Mouse (Mus musculus): ENCODE data around the gene Bag3. TPM values are rescaled to one million over a fixed set of nuclear protein-coding genes. Genes with fewer than 3 reads are reported as not detected.

Bag3 gene
- polyA plus RNA-seq, 1 experiment, result 68.3 TPM

- Histone ChIP-seq H3ac (ENCODE audit: control insufficient read depth, insufficient read length) (no peak overlapping the region), H3K4me2 (ENCODE audit: low read depth) (peak overlapping the region; percentile 93), H3K36me3 (ENCODE audit: control insufficient read depth, insufficient read depth) (no peaks in the 10 kb centered on the region), H3K79me2 (ENCODE audit: control insufficient read depth, insufficient read depth) (peaks cover 98% of the 10 kb centered on the region), H3K4me3 (no peak overlapping the region), H3K27me3 (ENCODE audit: control insufficient read depth, insufficient read depth, insufficient read length) (no peaks in the 10 kb centered on the region)
- TF ChIP-seq USF1 (IDR thresholded peaks at IDR 0.05; ENCODE audit: low read depth) (no peak), POLR2AphosphoS2 (IDR thresholded peaks at IDR 0.05; ENCODE audit: insufficient read length, low read depth) (no peak), POLR2A (IDR thresholded peaks at IDR 0.05; ENCODE audit: insufficient read length, low read depth) (no peak)
These were observed 5.7 kb downstream of the Bag3 start for GRCm38 (mm10) chr7:128529126-128529525.

GRCm38 (mm10) chr7:128529574-128530051 lies 6.2 kb downstream of the Bag3 start:
- Histone ChIP-seq H3K4me2 (ENCODE audit: low read depth) (peak overlapping the region; percentile 93), H3K79me2 (ENCODE audit: control insufficient read depth, insufficient read depth) (peaks cover 98% of the 10 kb centered on the region), H3K4me3 (no peak overlapping the region), H3K36me3 (ENCODE audit: control insufficient read depth, insufficient read depth) (no peaks in the 10 kb centered on the region), H3ac (ENCODE audit: control insufficient read depth, insufficient read length) (no peak overlapping the region), H3K27me3 (ENCODE audit: control insufficient read depth, insufficient read depth, insufficient read length) (no peaks in the 10 kb centered on the region)
- no peak for TF ChIP-seq POLR2AphosphoS2 (IDR thresholded peaks at IDR 0.05; ENCODE audit: insufficient read length, low read depth)
- no peak for TF ChIP-seq TCF3 (IDR thresholded peaks at IDR 0.05; ENCODE audit: insufficient read length, low read depth)
- TF ChIP-seq TCF12 (IDR thresholded peaks at IDR 0.05; ENCODE audit: insufficient read depth, poor library complexity, severe bottlenecking), result no peak
- TF ChIP-seq MYOD1 (IDR thresholded peaks at IDR 0.05; ENCODE audit: control insufficient read depth in 1 of 3, insufficient read length in 2 of 3, low read depth in 2 of 3), result peak in 1 of 3 experiments; percentile 44
- TF ChIP-seq MYOG (IDR thresholded peaks at IDR 0.05; ENCODE audit: control insufficient read depth in 1 of 3, insufficient read depth in 1 of 3, insufficient read length in 2 of 3, low read depth in 2 of 3), result peak in 1 of 3 experiments; percentile 47
- peak; percentile 15 for TF ChIP-seq USF1 (IDR thresholded peaks at IDR 0.05; ENCODE audit: low read depth)

GRCm38 (mm10) chr7:128531031-128531430 lies 7.6 kb downstream of the Bag3 start:
- no peak overlapping the region for H3K4me3 ChIP-seq
- H3K79me2 ChIP-seq (ENCODE audit: control insufficient read depth, insufficient read depth), result peaks cover 98% of the 10 kb centered on the region
- H3K4me2 ChIP-seq (ENCODE audit: low read depth), result peak overlapping the region; percentile 93

GRCm38 (mm10) chr7:128531929-128532328 lies 8.5 kb downstream of the Bag3 start:
- no peak overlapping the region for H3K4me3 ChIP-seq
- H3K79me2 ChIP-seq (ENCODE audit: control insufficient read depth, insufficient read depth), result peaks cover 98% of the 10 kb centered on the region
- TF ChIP-seq USF1 (IDR thresholded peaks at IDR 0.05; ENCODE audit: low read depth) (no peak), MYOD1 (IDR thresholded peaks at IDR 0.05; ENCODE audit: control insufficient read depth in 1 of 3, insufficient read length in 2 of 3, low read depth in 2 of 3) (peak in 2 of 3 experiments; percentile 6 to 12), MYOG (IDR thresholded peaks at IDR 0.05; ENCODE audit: control insufficient read depth in 1 of 3, insufficient read depth in 1 of 3, insufficient read length in 2 of 3, low read depth in 2 of 3) (peak in 1 of 3 experiments; percentile 7)
- H3K4me2 ChIP-seq (ENCODE audit: low read depth), result peak overlapping the region; percentile 84
- no peaks in the 10 kb centered on the region for H3K27me3 ChIP-seq (ENCODE audit: control insufficient read depth, insufficient read depth, insufficient read length)
- H3K36me3 ChIP-seq (ENCODE audit: control insufficient read depth, insufficient read depth), result no peaks in the 10 kb centered on the region
- H3ac ChIP-seq (ENCODE audit: control insufficient read depth, insufficient read length), result no peak overlapping the region

More at GRCm38 (mm10) chr7:128531031-128531430, 7.6 kb downstream of the Bag3 start:
- Histone ChIP-seq H3K27me3 (ENCODE audit: control insufficient read depth, insufficient read depth, insufficient read length) (no peaks in the 10 kb centered on the region), H3ac (ENCODE audit: control insufficient read depth, insufficient read length) (no peak overlapping the region), H3K36me3 (ENCODE audit: control insufficient read depth, insufficient read depth) (no peaks in the 10 kb centered on the region)
- TF ChIP-seq REST (IDR thresholded peaks at IDR 0.05; ENCODE audit: insufficient read depth, insufficient read length) (no peak), E2F4 (IDR thresholded peaks at IDR 0.05; ENCODE audit: insufficient read depth) (no peak), USF1 (IDR thresholded peaks at IDR 0.05; ENCODE audit: low read depth) (no peak), MAX (IDR thresholded peaks at IDR 0.05; ENCODE audit: low read depth) (no peak), POLR2AphosphoS2 (IDR thresholded peaks at IDR 0.05; ENCODE audit: insufficient read length, low read depth) (no peak), SRF (IDR thresholded peaks at IDR 0.05; ENCODE audit: control insufficient read depth, insufficient read length, low read depth) (no peak)

- Histone ChIP-seq H3ac (ENCODE audit: control insufficient read depth, insufficient read length) (no peak overlapping the region), H3K79me2 (ENCODE audit: control insufficient read depth, insufficient read depth) (peaks cover 98% of the 10 kb centered on the region), H3K36me3 (ENCODE audit: control insufficient read depth, insufficient read depth) (no peaks in the 10 kb centered on the region), H3K27me3 (ENCODE audit: control insufficient read depth, insufficient read depth, insufficient read length) (no peaks in the 10 kb centered on the region), H3K4me3 (no peak overlapping the region), H3K4me2 (ENCODE audit: low read depth) (peak overlapping the region; percentile 40)
- TF ChIP-seq MYOD1 (IDR thresholded peaks at IDR 0.05; ENCODE audit: control insufficient read depth in 1 of 3, insufficient read length in 2 of 3, low read depth in 2 of 3), result no peak
- TF ChIP-seq REST (IDR thresholded peaks at IDR 0.05; ENCODE audit: insufficient read depth, insufficient read length), result no peak
- no peak for TF ChIP-seq E2F4 (IDR thresholded peaks at IDR 0.05; ENCODE audit: insufficient read depth)
- TF ChIP-seq TCF3 (IDR thresholded peaks at IDR 0.05; ENCODE audit: insufficient read length, low read depth), result no peak
- TF ChIP-seq TCF12 (IDR thresholded peaks at IDR 0.05; ENCODE audit: insufficient read depth, poor library complexity, severe bottlenecking), result no peak
- TF ChIP-seq POLR2AphosphoS2 (IDR thresholded peaks at IDR 0.05; ENCODE audit: insufficient read length, low read depth), result no peak
- TF ChIP-seq SRF (IDR thresholded peaks at IDR 0.05; ENCODE audit: control insufficient read depth, insufficient read length, low read depth), result no peak
- TF ChIP-seq MYOG (IDR thresholded peaks at IDR 0.05; ENCODE audit: control insufficient read depth in 1 of 3, insufficient read depth in 1 of 3, insufficient read length in 2 of 3, low read depth in 2 of 3), result no peak
- no peak for TF ChIP-seq MAX (IDR thresholded peaks at IDR 0.05; ENCODE audit: low read depth)
- no peak for TF ChIP-seq CEBPB (IDR thresholded peaks at IDR 0.05; ENCODE audit: insufficient read depth, poor library complexity, severe bottlenecking)
- no peak for TF ChIP-seq POLR2A (IDR thresholded peaks at IDR 0.05; ENCODE audit: insufficient read length, low read depth)
- no peak for TF ChIP-seq USF1 (IDR thresholded peaks at IDR 0.05; ENCODE audit: low read depth)
These were observed 9.2 kb downstream of the Bag3 start for GRCm38 (mm10) chr7:128532441-128533166.

Measured in myocyte (in vitro differentiated cells).